Mouse (Mus musculus) central nervous system, embryonic 11.5 days (tissue): ENCODE measurements around the gene Cdkl2. TPM values are rescaled to one million over a fixed set of nuclear protein-coding genes. Genes with fewer than 3 reads are reported as not detected.

ENCODE experiments used
- polyA plus RNA-seq: library from polyadenylated mRNA; depleted of rRNA; stranded (reverse); fragments of >200 nt; gene quantifications from 2 replicates; pipeline ENCODE4 v1.2.3, GENCODE M21; 2012; rRNA removed

Cdkl2 gene
- polyA plus RNA-seq: 0.16 and 0.51 TPM in 2 replicates

DNA sequence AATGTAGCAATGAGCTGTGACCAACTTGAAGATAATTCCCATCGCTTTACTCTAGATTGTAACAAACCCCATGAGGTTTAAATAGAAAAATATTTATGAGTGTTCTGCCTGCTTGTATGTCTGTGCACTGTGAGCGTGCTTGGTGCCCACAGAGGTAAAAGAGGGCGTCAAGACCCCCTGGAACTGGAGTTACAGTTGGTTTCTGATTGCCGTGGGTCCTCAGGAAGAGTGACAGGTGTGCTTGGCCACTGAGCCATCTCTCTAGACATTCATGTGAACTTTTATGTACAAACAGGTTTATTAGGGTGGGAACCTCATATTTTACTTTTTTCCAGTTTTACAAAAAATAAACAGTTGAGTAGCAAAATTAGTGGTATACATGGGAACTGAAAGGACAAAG is at the start of gene Cdkl2:
Gene Cdkl2, minus strand, starts transcription at position 101 of the 400 bp plus-strand sequence.

DNA sequence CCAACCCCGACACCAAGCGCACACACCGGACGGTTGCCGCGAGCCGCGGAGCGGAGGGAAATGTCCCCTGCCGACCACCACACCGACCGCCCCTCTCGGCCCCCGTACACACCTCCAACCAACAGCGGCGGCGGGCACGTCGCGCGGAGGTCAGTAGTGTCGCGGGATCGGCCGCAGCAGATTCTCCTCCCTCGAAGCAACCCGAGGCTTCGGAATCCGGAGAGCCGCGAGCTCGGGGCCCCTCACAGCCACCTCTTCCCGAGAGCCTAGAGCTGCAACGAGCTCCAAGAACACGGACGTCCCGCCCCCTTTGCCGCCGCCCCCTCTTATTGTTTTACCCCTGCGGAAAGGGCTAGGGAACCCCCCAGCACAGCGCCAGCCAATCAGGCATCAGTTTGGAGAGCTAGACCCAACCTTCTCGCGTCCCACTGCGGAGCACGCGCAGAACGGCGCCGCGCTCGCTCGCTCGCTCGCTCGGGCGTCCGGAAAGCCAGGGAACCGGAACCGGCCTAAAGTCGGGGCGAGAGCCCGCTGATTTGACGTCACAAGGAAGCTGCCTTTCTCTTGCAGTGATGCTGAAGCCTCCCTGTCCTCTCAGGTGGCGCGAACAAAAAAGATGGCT is 39.8 kb upstream of the Cdkl2 start, which contains the start of gene G3bp2:
Gene G3bp2, minus strand, starts transcription at position 303 of the 622 bp plus-strand sequence.

DNA sequence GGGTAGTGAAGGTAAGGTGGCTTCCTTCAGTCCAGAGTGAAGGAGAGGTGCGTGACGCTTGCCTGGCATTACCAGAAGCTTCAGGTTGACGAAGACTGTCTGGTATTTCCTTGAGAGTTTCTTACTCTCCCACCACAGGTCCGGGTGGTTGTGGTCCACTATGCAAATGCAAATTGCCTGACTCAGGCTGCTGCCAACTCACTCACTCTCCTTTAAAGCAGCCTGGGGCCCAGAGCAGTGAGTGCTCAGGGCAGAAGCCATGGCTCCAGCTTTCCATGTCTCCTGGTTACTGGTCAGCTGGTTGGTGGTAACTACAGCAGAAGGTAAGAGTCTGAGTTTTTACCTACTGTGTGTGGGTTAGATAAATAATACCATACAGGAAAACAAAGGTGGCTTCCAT is 56.4 kb downstream of the Cdkl2 start, which contains the start of gene Odaph:
Gene Odaph, plus strand, starts transcription at position 240 of the 400 bp plus-strand sequence.

DNA sequence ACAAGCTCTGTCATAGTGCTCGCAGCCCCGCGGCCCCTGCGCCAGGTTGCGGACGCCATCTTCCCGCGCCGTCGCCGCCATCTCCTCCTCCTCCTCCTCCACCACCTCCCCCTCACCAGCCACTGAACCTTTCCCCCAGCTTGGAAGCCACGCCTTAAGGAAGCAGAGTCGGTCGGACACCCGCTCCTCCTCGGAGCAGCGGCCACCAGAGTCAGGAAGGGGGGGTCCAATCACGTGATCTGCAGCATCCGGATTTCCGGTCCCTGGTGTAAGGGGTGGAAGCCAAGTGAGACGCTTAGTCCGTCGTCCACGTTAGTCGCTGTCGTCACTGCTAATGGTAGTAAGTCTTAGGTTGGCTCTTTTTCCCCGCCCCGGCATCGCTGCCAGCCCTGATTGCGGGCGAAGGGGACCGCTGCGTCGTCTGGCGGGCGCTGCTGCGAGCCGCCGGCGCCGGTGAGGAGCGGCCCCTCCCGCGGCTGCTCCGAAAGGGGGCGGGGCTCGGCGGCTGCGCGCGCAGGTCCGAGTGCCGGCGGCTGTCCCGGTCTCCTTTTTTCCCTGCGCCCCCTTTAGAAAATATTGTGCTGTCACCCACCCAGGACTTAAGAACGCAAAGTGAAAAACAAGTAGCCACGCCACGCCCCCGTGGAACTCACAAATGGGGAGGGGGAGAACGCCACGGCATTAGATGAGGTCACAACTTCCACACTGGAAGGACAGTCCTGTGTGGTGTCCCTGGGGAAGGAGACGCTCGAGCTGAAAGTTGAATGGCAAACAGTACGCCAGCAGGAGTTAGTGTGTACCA is 80.8 kb downstream of the Cdkl2 start, which contains the start of gene Rchy1:
Gene Rchy1, minus strand, starts transcription at position 430 of the 802 bp plus-strand sequence.

Other genes starting within 250 kb of the Cdkl2 start
- 42.9 and 48.7 TPM in 2 replicates for gene Rchy1, start 80.8 kb downstream of the Cdkl2 start, polyA plus RNA-seq
- not detected in 2 replicates for gene Odaph, start 56.4 kb downstream of the Cdkl2 start, polyA plus RNA-seq
- 133 and 284 TPM in 2 replicates for gene G3bp2, start 39.8 kb upstream of the Cdkl2 start, polyA plus RNA-seq
- 46.0 and 46.9 TPM in 2 replicates for gene Uso1, start 94.1 kb upstream of the Cdkl2 start, polyA plus RNA-seq
- gene U90926, start 171.5 kb upstream of the Cdkl2 start, polyA plus RNA-seq: not detected in 2 replicates
- gene Ppef2, start 212.4 kb upstream of the Cdkl2 start, polyA plus RNA-seq: 0.46 and 0.68 TPM in 2 replicates
- gene Naaa, start 234.3 kb upstream of the Cdkl2 start, polyA plus RNA-seq: 4.7 and 5.2 TPM in 2 replicates